Mouse (Mus musculus) lung, embryonic 14.5 days (tissue): ENCODE results near the gene Iqch. TPM values are rescaled to one million over a fixed set of nuclear protein-coding genes. Genes with fewer than 3 reads are reported as not detected.
A peak's percentile ranks its signal among the peaks of the same experiment; 100 is the strongest.

ENCODE experiments used
- ATAC-seq: fragments of 200-750 bp; cut with Nextera tagmentation; 2 replicates; pipeline ENCODE4 v1.8.0; 2017; ENCODE audit warnings: mild to moderate bottlenecking, moderate TSS enrichment, moderate library complexity; ENCODE audit not compliant: insufficient read depth
- DNase-seq: peaks from one replicate; pipeline ENCODE4 v3.0.0-alpha.2; 2015
- H3K27ac ChIP-seq: fragments of 300-500 bp; sonication (generic); 2 replicates; pipeline ENCODE4 v1.5.1; 2014; ENCODE audit warnings: low read depth, mild to moderate bottlenecking, moderate library complexity
- H3K27me3 ChIP-seq: fragments of 300-500 bp; sonication (generic); 2 replicates; pipeline ENCODE4 v1.6.1; 2014; ENCODE audit warnings: low read length, control low read depth; ENCODE audit not compliant: insufficient read depth
- H3K36me3 ChIP-seq: fragments of 300-500 bp; sonication (generic); 2 replicates; pipeline ENCODE4 v1.6.1; 2014; ENCODE audit warnings: control low read depth; ENCODE audit not compliant: insufficient read depth
- H3K4me1 ChIP-seq: fragments of 300-500 bp; sonication (generic); 2 replicates; pipeline ENCODE4 v1.6.1; 2014; ENCODE audit warnings: antibody characterized with exemption, control low read depth; ENCODE audit not compliant: insufficient read depth
- H3K4me2 ChIP-seq: fragments of 300-500 bp; sonication (generic); 2 replicates; pipeline ENCODE4 v1.6.1; 2014; ENCODE audit warnings: mild to moderate bottlenecking
- H3K4me3 ChIP-seq: fragments of 300-500 bp; sonication (generic); 2 replicates; pipeline ENCODE4 v1.5.1; 2014; ENCODE audit warnings: low read depth, low read length
- H3K9ac ChIP-seq: fragments of 300-500 bp; sonication (generic); 2 replicates; pipeline ENCODE4 v1.6.1; 2014
- H3K9me3 ChIP-seq: fragments of 300-500 bp; sonication (generic); 2 replicates; pipeline ENCODE4 v1.6.1; 2016; ENCODE audit warnings: low read depth, low read length, control low read depth
- CTCF ChIP-seq: IDR thresholded peaks from 2 replicates; pipeline ENCODE4 v1.5.1; 2016; ENCODE audit warnings: antibody characterized with exemption, low read depth
- WGBS: fragments of 180-500 bp; shearing (Covaris S2); extraction: QIAGEN DNeasy Blood & Tissue Kit; methylation state at CpG from one replicate; pipeline ENCODE4 v1.1.7; 2014; 5-methylcytosine and 5-hydroxymethylcytosine counted together
- polyA plus RNA-seq: library from polyadenylated mRNA; unstranded; fragments of >200 nt; fragmentation: Nextera tagmentation; extraction: Ambion mirVana; gene quantifications from 2 replicates; pipeline ENCODE4 v1.2.1, GENCODE M21; 2014

Iqch gene
- polyA plus RNA-seq, 1 experiment from 2014 or later, result 0.05 TPM

- Histone ChIP-seq H3K4me3 (no peak overlapping the region), H3K27me3 (no peaks in the 10 kb centered on the region), H3K36me3 (no peaks in the 10 kb centered on the region), H3K4me1 (no peaks in the 10 kb centered on the region), H3K9me3 (no peaks in the 10 kb centered on the region), H3K27ac (no peak overlapping the region), H3K9ac (no peak overlapping the region), H3K4me2 (no peak overlapping the region)
- ATAC-seq (no peak), DNase-seq (no peak)
- TF ChIP-seq CTCF, result no peak
- WGBS, result 92% methylated on average over 4 of the region's 4 CpGs
Measured at GRCm38 (mm10) chr9:63493746-63494145, 108.5 kb downstream of the Iqch start.

DNA sequence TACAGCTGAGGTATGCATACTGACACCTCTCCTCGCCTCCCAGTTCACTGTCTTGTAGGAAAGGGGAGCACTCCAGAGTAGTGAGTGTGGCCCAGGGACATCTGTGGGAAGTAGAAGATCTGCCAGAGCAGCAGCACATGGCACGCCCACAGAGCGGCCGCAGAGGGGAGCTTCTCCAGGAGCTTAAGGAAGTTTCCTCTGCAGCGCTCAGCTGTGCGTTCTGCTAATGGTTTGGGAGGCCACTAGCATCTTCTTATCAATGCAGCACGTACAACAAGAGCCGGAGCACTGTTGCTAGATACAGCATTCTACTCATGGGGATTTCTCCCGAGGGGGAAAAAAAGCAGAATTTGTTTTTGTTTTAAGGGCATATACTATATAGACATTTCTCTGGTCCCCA, 110.0 kb downstream of the Iqch start:
- WGBS, result 12% methylated on average over 9 of the region's 9 CpGs
- Histone ChIP-seq H3K27me3 (no peaks in the 10 kb centered on the region), H3K27ac (no peak overlapping the region), H3K36me3 (no peaks in the 10 kb centered on the region), H3K4me2 (no peak overlapping the region), H3K9ac (no peak overlapping the region), H3K9me3 (no peaks in the 10 kb centered on the region), H3K4me1 (no peaks in the 10 kb centered on the region), H3K4me3 (no peak overlapping the region)
- DNase-seq (peak; percentile 63), ATAC-seq (no peak)
- TF ChIP-seq CTCF, result no peak

DNA sequence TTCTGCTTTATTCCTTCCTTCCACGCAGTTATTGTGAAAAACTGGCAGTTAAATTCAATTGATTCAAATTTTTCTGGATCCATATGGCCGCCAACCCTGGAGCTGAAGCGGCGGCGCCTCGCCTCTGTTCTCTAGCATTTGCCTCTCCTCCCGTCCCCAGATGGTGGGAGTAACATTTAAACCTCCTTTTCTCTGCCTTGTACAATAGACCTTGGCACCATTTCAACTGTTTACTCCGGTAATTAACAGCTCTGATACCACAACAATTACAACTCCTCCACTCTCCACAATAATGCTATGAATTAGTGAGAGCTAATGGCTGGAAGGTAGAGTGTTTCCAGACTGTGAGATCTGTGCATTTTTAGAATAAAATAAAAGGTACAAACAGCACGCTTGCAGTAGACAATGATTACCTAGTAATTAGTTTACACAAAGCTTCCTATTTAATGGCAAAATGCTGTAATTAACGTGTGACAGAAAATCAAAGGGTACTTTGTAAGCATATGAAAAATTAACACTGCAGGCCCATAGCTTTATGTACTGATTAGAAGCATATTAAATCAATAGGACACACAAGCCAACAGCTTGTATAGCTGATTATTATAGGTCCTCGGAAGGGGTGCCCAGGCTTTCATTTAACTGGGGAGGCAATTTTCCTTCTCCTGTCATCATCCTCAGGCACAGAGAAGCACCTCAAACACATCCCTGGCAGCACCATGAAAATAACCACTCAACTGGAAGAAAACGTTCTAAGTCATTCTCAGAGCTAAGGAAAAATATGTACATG, 111.6 kb downstream of the Iqch start:
- H3K27me3 ChIP-seq, result no peaks in the 10 kb centered on the region
- no peaks in the 10 kb centered on the region for H3K4me1 ChIP-seq
- no peak overlapping the region for H3K4me2 ChIP-seq
- WGBS, result 79% methylated on average over 12 of the region's 12 CpGs
- no peak for DNase-seq
- no peak for ATAC-seq
- H3K27ac ChIP-seq, result no peak overlapping the region
- H3K9ac ChIP-seq, result no peak overlapping the region
- no peak overlapping the region for H3K4me3 ChIP-seq
- H3K9me3 ChIP-seq, result no peaks in the 10 kb centered on the region
- TF ChIP-seq CTCF, result no peak
- H3K36me3 ChIP-seq, result no peaks in the 10 kb centered on the region

GRCm38 (mm10) chr9:63489156-63489555, 113.1 kb downstream of the Iqch start:
- H3K9me3 ChIP-seq, result no peaks in the 10 kb centered on the region
- no peak overlapping the region for H3K4me2 ChIP-seq
- no peaks in the 10 kb centered on the region for H3K36me3 ChIP-seq
- H3K4me3 ChIP-seq, result no peak overlapping the region
- 48% methylated on average over 6 of the region's 6 CpGs for whole genome bisulfite sequencing
- no peak for ATAC-seq
- H3K4me1 ChIP-seq, result no peaks in the 10 kb centered on the region
- no peak overlapping the region for H3K9ac ChIP-seq
- no peak for TF ChIP-seq CTCF
- H3K27me3 ChIP-seq, result no peaks in the 10 kb centered on the region
- H3K27ac ChIP-seq, result no peak overlapping the region
- DNase-seq, result no peak

GRCm38 (mm10) chr9:63465561-63465960, 136.7 kb downstream of the Iqch start:
- no peaks in the 10 kb centered on the region for H3K9me3 ChIP-seq
- H3K36me3 ChIP-seq, result no peaks in the 10 kb centered on the region
- no peaks in the 10 kb centered on the region for H3K4me1 ChIP-seq
- 74% methylated on average over 3 of the region's 3 CpGs for WGBS
- no peak overlapping the region for H3K9ac ChIP-seq
- H3K27ac ChIP-seq, result no peak overlapping the region
- no peaks in the 10 kb centered on the region for H3K27me3 ChIP-seq
- no peak overlapping the region for H3K4me2 ChIP-seq
- no peak for ATAC-seq
- H3K4me3 ChIP-seq, result no peak overlapping the region
- no peak for TF ChIP-seq CTCF
- DNase-seq, result no peak

GRCm38 (mm10) chr9:63462296-63462695, 140.0 kb downstream of the Iqch start:
- DNase-seq (peak; percentile 93), ATAC-seq (no peak)
- Histone ChIP-seq H3K4me3 (no peak overlapping the region), H3K9me3 (no peaks in the 10 kb centered on the region), H3K27me3 (no peaks in the 10 kb centered on the region), H3K4me1 (no peaks in the 10 kb centered on the region), H3K4me2 (no peak overlapping the region), H3K27ac (no peak overlapping the region), H3K36me3 (no peaks in the 10 kb centered on the region), H3K9ac (no peak overlapping the region)
- 61% methylated on average over 2 of the region's 2 CpGs for WGBS
- peak; percentile 86 for TF ChIP-seq CTCF

DNA sequence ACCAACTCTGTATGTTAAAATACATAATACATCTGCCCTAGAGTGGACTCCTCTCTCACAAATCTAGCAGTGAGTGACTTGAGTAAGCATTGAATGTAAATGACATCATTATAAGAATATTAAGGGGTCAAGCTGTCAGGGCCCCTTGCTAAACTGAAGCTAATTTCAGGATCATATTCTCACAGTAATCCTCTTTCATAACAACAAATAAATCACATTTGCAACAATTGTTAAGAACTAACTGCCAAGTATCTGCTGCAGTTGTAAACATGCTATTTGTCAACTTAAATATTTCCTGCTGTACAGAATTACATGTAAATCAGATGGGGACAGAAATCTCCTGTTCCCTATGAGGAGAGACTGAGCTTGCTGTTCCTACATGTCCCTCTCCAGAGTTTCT, 145.9 kb downstream of the Iqch start:
- no peak overlapping the region for H3K9ac ChIP-seq
- no peaks in the 10 kb centered on the region for H3K4me1 ChIP-seq
- H3K36me3 ChIP-seq, result no peaks in the 10 kb centered on the region
- TF ChIP-seq CTCF, result no peak
- H3K4me3 ChIP-seq, result no peak overlapping the region
- ATAC-seq (0 out of 2 replicates have a peak, but pooled peaks have one; percentile 17), DNase-seq (peak; percentile 72)
- no peak overlapping the region for H3K27ac ChIP-seq
- H3K27me3 ChIP-seq, result no peaks in the 10 kb centered on the region
- H3K9me3 ChIP-seq, result no peaks in the 10 kb centered on the region
- H3K4me2 ChIP-seq, result no peak overlapping the region
